Mouse (Mus musculus) heart, postnatal 10 days (tissue): ENCODE measurements at regions not wholly inside any gene's neighbourhood (a gene's known extent, or its start where the extent isn't known, plus 50 kb on each side); places are given as distances from the start of the nearest gene placed in this dataset.

ENCODE experiments used
- DNase-seq, 2 experiments: peaks; one replicate each; pipeline ENCODE4 v3.0.0; 2021
- intact Hi-C: fragments of 180-260 bp; cut with DNase I; formaldehyde crosslinking; loops from one replicate; pipeline ENCODE4 v1.15.1; 2025

- no peak for DNase-seq
- intact Hi-C loops: loop anchor here (2.0 kb wide), 1 partner anchor 17 kb away; no protein-coding TSS in a partner anchor
Observed at GRCm38 (mm10) chr9:120675371-120676150, 104.3 kb downstream of the Rpl14 start.

GRCm38 (mm10) chr9:120676301-120676700 lies 105.1 kb downstream of the Rpl14 start:
- intact Hi-C loops: no loop called here
- DNase-seq: no peak

- intact Hi-C loops: no loop called here
- no peak for DNase-seq
Observed at GRCm38 (mm10) chr9:120676771-120677170, 105.5 kb downstream of the Rpl14 start.

- intact Hi-C loops: no loop called here
- no peak for DNase-seq
Observed at GRCm38 (mm10) chr9:120677216-120677615, 106.0 kb downstream of the Rpl14 start.

GRCm38 (mm10) chr9:120679822-120680426 lies 108.7 kb downstream of the Rpl14 start:
- no peak for DNase-seq
- intact Hi-C loops: no loop called here

GRCm38 (mm10) chr9:120681404-120681803 lies 110.2 kb downstream of the Rpl14 start:
- DNase-seq: no peak
- intact Hi-C loops: no loop called here

GRCm38 (mm10) chr9:120685961-120686360 lies 114.7 kb downstream of the Rpl14 start:
- intact Hi-C loops: no loop called here
- DNase-seq: no peak

GRCm38 (mm10) chr9:120689025-120689424 lies 117.8 kb downstream of the Rpl14 start:
- intact Hi-C loops: no loop called here
- no peak for DNase-seq

- DNase-seq: no peak
- intact Hi-C loops: loop anchor here (2.0 to 5.0 kb wide), 2 partner anchors 87 to 88 kb away; no protein-coding TSS in a partner anchor
Observed at GRCm38 (mm10) chr9:120690510-120690909, 119.3 kb downstream of the Rpl14 start.

- intact Hi-C loops: loop anchor here (2.0 to 5.0 kb wide), 2 partner anchors 86 to 88 kb away; no protein-coding TSS in a partner anchor
- DNase-seq: peak; percentile 92 to 93
Observed at GRCm38 (mm10) chr9:120690961-120691941, 120.0 kb downstream of the Rpl14 start.

- intact Hi-C loops: loop anchor here (2.0 to 5.0 kb wide), 3 partner anchors 41 to 89 kb away; no protein-coding TSS in a partner anchor
- peak in 1 of 2 experiments; percentile 17 for DNase-seq
Observed at GRCm38 (mm10) chr9:120691971-120692401, 120.7 kb downstream of the Rpl14 start.

- intact Hi-C loops: loop anchor here (5.0 kb wide), 1 partner anchor 83 kb away; no protein-coding TSS in a partner anchor
- no peak for DNase-seq
Observed at GRCm38 (mm10) chr9:120694457-120694856, 123.2 kb downstream of the Rpl14 start.

GRCm38 (mm10) chr9:120695966-120696365 lies 124.7 kb downstream of the Rpl14 start:
- peak in 1 of 2 experiments; percentile 22 for DNase-seq
- intact Hi-C loops: no loop called here

- DNase-seq: no peak
- intact Hi-C loops: no loop called here
Observed at GRCm38 (mm10) chr9:120697749-120698148, 126.5 kb downstream of the Rpl14 start.

GRCm38 (mm10) chr9:120699781-120700180 lies 128.5 kb downstream of the Rpl14 start:
- intact Hi-C loops: no loop called here

GRCm38 (mm10) chr9:120702836-120703235 lies 131.6 kb downstream of the Rpl14 start:
- no peak for DNase-seq
- intact Hi-C loops: no loop called here

More at GRCm38 (mm10) chr9:120699781-120700180, 128.5 kb downstream of the Rpl14 start:
- DNase-seq: no peak

- peak in 1 of 2 experiments; percentile 20 for DNase-seq
- intact Hi-C loops: no loop called here
Observed at GRCm38 (mm10) chr9:120703291-120703930, 132.2 kb downstream of the Rpl14 start.

- no peak for DNase-seq
- intact Hi-C loops: no loop called here
Observed at GRCm38 (mm10) chr9:120706562-120707198, 135.4 kb downstream of the Rpl14 start.

- intact Hi-C loops: no loop called here
- peak in 1 of 2 experiments; percentile 16 for DNase-seq
Observed at GRCm38 (mm10) chr9:120708507-120708906, 137.3 kb downstream of the Rpl14 start.
